8 mouse cellular contexts compared by ENCODE assay signal in genomic region chr17:88251949-88252521, GRCm38 (mm10).
DNase-seq lines count a peak whose midpoint lies in the region; ATAC-seq and TF ChIP-seq lines count a peak whose summit lies in the region.

No protein-coding gene starts in this region.

- H3K36me3 ChIP-seq in MEL (ENCODE audit: control insufficient read depth in 1 of 2, insufficient read depth in 2 of 2, low read length in 2 of 2): peaks cover 0 to 2% of the 10 kb centered on the region in 2 experiments; a peak in 1 of 4 replicates
- no peaks in the 10 kb centered on the region for H3K36me3 ChIP-seq in forebrain, embryonic 13.5 days (ENCODE audit: poor library complexity, severe bottlenecking)

- peak; percentile 52 for ATAC-seq in forebrain, embryonic 13.5 days
- peak; percentile 57 to 64 for ATAC-seq in hematopoietic stem cell, adult 5-6 weeks (replicated peaks in 1 of 2; ENCODE audit: insufficient read depth in 1 of 2, low FRiP score in 2 of 2, low TSS enrichment in 1 of 2, low read depth in 1 of 2, poor library complexity in 2 of 2, severe bottlenecking in 2 of 2)

- no peaks in the 10 kb centered on the region for H3K9me3 ChIP-seq in MEL (replicated peaks; ENCODE audit: insufficient read depth, low read length)
- no peaks in the 10 kb centered on the region for H3K9me3 ChIP-seq in forebrain, embryonic 13.5 days (replicated peaks)

- TF ChIP-seq EP300 in MEL (IDR thresholded peaks at IDR 0.05; ENCODE audit: low read depth in 1 of 2, low read length in 2 of 2): no peak

- TF ChIP-seq POLR2A in MEL (IDR thresholded peaks at IDR 0.05; ENCODE audit: control insufficient read depth in 1 of 2, insufficient read depth in 1 of 2, low read depth in 1 of 2, low read length in 2 of 2, poor library complexity in 1 of 2): no peak

- WGBS in forebrain, embryonic 13.5 days: 16% methylated on average over 17 of the region's 17 CpGs

- no peaks in the 10 kb centered on the region for H3K27me3 ChIP-seq in MEL (ENCODE audit: control insufficient read depth in 1 of 2, insufficient read depth in 2 of 2, low read length in 2 of 2)
- no peaks in the 10 kb centered on the region for H3K27me3 ChIP-seq in forebrain, embryonic 13.5 days

- no peak overlapping the region for H3K27ac ChIP-seq in MEL (ENCODE audit: control insufficient read depth, low read depth, low read length)
- 0 out of 2 replicates have a peak overlapping the region, but pooled peaks have one; percentile 6 for H3K27ac ChIP-seq in brown adipose tissue, adult 24 weeks (replicated peaks; ENCODE audit: low read depth, low read length)
- H3K27ac ChIP-seq in forebrain, embryonic 13.5 days: no peak overlapping the region

- no peaks in the 10 kb centered on the region for H3K79me2 ChIP-seq in MEL (ENCODE audit: control insufficient read depth, insufficient read depth, low read length, poor library complexity)

- DNase-seq in MEL (ENCODE audit: low read depth, low spot score): peak; percentile 48
- DNase-seq in layer of hippocampus, postnatal 10 days (ENCODE audit: low spot score in 2 of 2): peak; percentile 79 to 81
- DNase-seq in lung, postnatal 10 days: peak; percentile 83
- peak; percentile 65 for DNase-seq in ovary, postnatal 36 days (ENCODE audit: low spot score)
- peak; percentile 66 for DNase-seq in yolk sac, embryonic 10.5 days (ENCODE audit: low spot score)

- peaks cover 3% of the 10 kb centered on the region in 2 experiments; a peak in 1 of 4 replicates for H3K4me1 ChIP-seq in MEL (ENCODE audit: control insufficient read depth in 1 of 2, insufficient read depth in 2 of 2, low read length in 2 of 2)
- no peaks in the 10 kb centered on the region for H3K4me1 ChIP-seq in brown adipose tissue, adult 24 weeks (ENCODE audit: control insufficient read depth, insufficient read depth, insufficient read length, low read length)
- H3K4me1 ChIP-seq in forebrain, embryonic 13.5 days: peaks cover 19% of the 10 kb centered on the region; the same call in 1 of the 2 replicates

- peak overlapping the region; percentile 22; the same call in 1 of the 2 replicates for H3K9ac ChIP-seq in MEL (ENCODE audit: control insufficient read depth, low read depth, low read length, poor library complexity, severe bottlenecking)
- H3K9ac ChIP-seq in forebrain, embryonic 13.5 days: no peak overlapping the region

- H3K4me2 ChIP-seq in forebrain, embryonic 13.5 days: peak overlapping the region; percentile 38

- H3K4me3 ChIP-seq in MEL (ENCODE audit: control insufficient read depth in 1 of 2, insufficient read depth in 1 of 2, low read depth in 2 of 2, low read length in 2 of 2): peak overlapping the region in 1 of 2 experiments; percentile 46; a peak in 2 of 4 replicates
- H3K4me3 ChIP-seq in brown adipose tissue, adult 24 weeks (ENCODE audit: insufficient read depth, low read depth, low read length): peak overlapping the region; percentile 27
- no peak overlapping the region for H3K4me3 ChIP-seq in forebrain, embryonic 13.5 days

- TF ChIP-seq RAD21 in MEL (IDR thresholded peaks at IDR 0.05; ENCODE audit: low read depth, low read length): peak; percentile 66

- peak; percentile 48 to 62 (median 60); a peak in 5 of 6 replicates for TF ChIP-seq CTCF in MEL (IDR thresholded peaks at IDR 0.05 in 2 of 3, conservative IDR thresholded peaks at IDR 0.05 in 1 of 3; ENCODE audit: control insufficient read depth in 1 of 3, insufficient read depth in 1 of 3, low read depth in 2 of 3, low read length in 3 of 3, poor library complexity in 1 of 3, severe bottlenecking in 1 of 3)

TF ChIP-seq in MEL, 35 proteins besides CTCF, POLR2A, EP300 and RAD21:
- TF ChIP-seq MYC (IDR thresholded peaks at IDR 0.05; ENCODE audit: low read depth, low read length) (no peak), MEF2A (IDR thresholded peaks at IDR 0.05; ENCODE audit: extremely low read depth, insufficient replicate concordance, low read depth, low read length, poor library complexity, severe bottlenecking) (no peak), CHD2 (IDR thresholded peaks at IDR 0.05; ENCODE audit: low read length) (no peak), HCFC1 (IDR thresholded peaks at IDR 0.05; ENCODE audit: low read depth, low read length) (no peak), SMC3 (IDR thresholded peaks at IDR 0.05; ENCODE audit: low read depth, low read length) (peak; percentile 67), E2F4 (IDR thresholded peaks at IDR 0.05; ENCODE audit: borderline replicate concordance, low read depth, low read length) (no peak), KAT2A (conservative IDR thresholded peaks at IDR 0.05; ENCODE audit: low read depth, low read length) (no peak), ELF1 (IDR thresholded peaks at IDR 0.05; ENCODE audit: low read depth, low read length) (no peak), CHD1 (IDR thresholded peaks at IDR 0.05; ENCODE audit: low read depth, low read length) (no peak), MAZ (IDR thresholded peaks at IDR 0.05; ENCODE audit: low read depth, low read length) (no peak), NRF1 (IDR thresholded peaks at IDR 0.05; ENCODE audit: insufficient read depth, low read depth, low read length, poor library complexity, severe bottlenecking) (no peak), ZC3H11A (IDR thresholded peaks at IDR 0.05; ENCODE audit: low read depth, low read length) (peak; percentile 25; the same call in 1 of the 2 replicates), RCOR1 (IDR thresholded peaks at IDR 0.05; ENCODE audit: low read depth, low read length) (no peak), POLR2AphosphoS2 (IDR thresholded peaks at IDR 0.05; ENCODE audit: low read length) (no peak), ZNF384 (IDR thresholded peaks at IDR 0.05; ENCODE audit: low read depth, low read length) (no peak), NELFE (IDR thresholded peaks at IDR 0.05; ENCODE audit: low read depth, low read length) (no peak)
